Mouse (Mus musculus): ENCODE measurements around the gene Zbtb48. TPM values are rescaled to one million over a fixed set of nuclear protein-coding genes. Genes with fewer than 3 reads are reported as not detected.

The Zbtb48 gene
- polyA plus RNA-seq, 1 experiment from 2014 or later: 15.8 TPM

DNA sequence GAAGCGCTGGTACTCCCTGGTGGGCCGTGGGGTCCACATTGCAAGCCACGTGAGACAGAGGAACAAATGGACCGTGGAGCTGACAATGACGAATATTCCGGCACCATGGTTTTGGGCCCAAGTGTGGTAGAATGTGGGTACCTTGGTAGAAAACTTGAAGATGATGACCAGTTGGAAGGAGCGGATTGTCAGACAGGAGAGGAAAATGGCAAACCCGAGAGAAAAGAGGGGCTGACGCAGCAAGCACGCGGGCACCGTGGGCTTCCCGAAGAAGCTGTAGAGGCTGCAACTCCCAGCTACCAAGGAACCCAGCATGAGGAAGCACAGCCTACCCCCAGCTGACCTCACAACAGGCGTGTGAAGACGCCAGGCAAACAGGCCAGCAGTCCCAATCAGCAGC lies 985 bp upstream of the Zbtb48 start:
- 0 out of 2 replicates have a peak, but pooled peaks cover 4% of the 10 kb centered on the region for H3K27me3 ChIP-seq (ENCODE audit: control insufficient read depth, insufficient read depth, low read length)
- H3K4me1 ChIP-seq (ENCODE audit: control insufficient read depth in 2 of 2, insufficient read depth in 2 of 2, low read length in 2 of 2): peaks cover 20 to 31% of the 10 kb centered on the region in 2 experiments
- H3K4me2 ChIP-seq (ENCODE audit: low read length): peak overlapping the region; percentile 92
- no peak for ATAC-seq (ENCODE audit: insufficient number of reproducible peaks, insufficient read depth, low FRiP score, low read depth)
- WGBS: 54% methylated on average over 15 of the region's 15 CpGs
- H3K4me3 ChIP-seq (ENCODE audit: control insufficient read depth in 1 of 2, insufficient read depth in 1 of 2, low read depth in 1 of 2, low read length in 2 of 2): peak overlapping the region in 1 of 2 experiments; percentile 68; a peak in 1 of 4 replicates
- H3K9me3 ChIP-seq (ENCODE audit: control insufficient read depth, low read length): no peaks in the 10 kb centered on the region
- H3K9ac ChIP-seq (ENCODE audit: low read length): no peak overlapping the region; the same call in 1 of the 2 replicates
- H3K36me3 ChIP-seq (ENCODE audit: control insufficient read depth, insufficient read depth, low read length): peaks cover 20% of the 10 kb centered on the region
- no peak overlapping the region for H3K27ac ChIP-seq (replicated peaks in 1 of 2; ENCODE audit: control insufficient read depth in 1 of 2, insufficient read depth in 1 of 2, low read depth in 2 of 2, low read length in 2 of 2)

DNA sequence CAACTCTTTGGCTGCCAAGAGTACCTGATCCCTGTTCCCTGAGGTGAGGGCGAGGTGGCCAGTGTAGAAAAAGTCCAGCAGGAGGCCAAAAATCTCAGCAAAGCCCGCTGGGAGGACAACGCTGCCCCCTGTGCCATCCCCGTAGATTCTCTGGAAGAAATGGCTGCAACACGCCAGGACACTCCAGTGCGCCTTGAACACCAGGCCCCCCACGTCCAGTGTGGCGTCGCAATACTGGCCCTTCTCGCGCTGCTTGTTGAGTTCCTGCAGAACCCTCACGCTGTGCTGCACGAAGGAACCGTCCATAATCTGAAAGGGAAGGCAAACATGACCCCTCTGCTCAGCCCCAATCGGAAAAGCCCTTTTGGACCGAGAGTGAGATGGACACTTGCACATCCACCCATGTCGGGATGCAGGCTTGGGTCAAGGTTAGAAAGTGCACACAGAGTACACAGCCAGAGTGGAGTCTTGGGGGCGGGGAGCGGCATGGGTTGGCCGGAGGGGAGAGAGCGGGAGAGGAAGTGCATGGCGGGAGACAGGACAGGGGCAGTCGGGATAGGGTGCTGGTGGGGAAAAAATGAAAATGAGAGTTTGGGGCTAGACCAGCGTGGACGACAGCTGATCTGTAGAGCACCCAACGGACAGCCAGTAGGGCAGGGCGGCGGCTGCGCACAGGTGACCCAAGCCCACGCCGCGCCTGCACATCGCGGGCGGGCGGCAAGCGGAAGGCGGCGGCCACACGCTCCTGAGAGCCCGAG lies 541 bp downstream of the Zbtb48 start:
- peaks cover 20 to 31% of the 10 kb centered on the region in 2 experiments for H3K4me1 ChIP-seq (ENCODE audit: control insufficient read depth in 2 of 2, insufficient read depth in 2 of 2, low read length in 2 of 2)
- peak overlapping the region; percentile 65 to 68 for H3K4me3 ChIP-seq (ENCODE audit: control insufficient read depth in 1 of 2, insufficient read depth in 1 of 2, low read depth in 1 of 2, low read length in 2 of 2)

DNA sequence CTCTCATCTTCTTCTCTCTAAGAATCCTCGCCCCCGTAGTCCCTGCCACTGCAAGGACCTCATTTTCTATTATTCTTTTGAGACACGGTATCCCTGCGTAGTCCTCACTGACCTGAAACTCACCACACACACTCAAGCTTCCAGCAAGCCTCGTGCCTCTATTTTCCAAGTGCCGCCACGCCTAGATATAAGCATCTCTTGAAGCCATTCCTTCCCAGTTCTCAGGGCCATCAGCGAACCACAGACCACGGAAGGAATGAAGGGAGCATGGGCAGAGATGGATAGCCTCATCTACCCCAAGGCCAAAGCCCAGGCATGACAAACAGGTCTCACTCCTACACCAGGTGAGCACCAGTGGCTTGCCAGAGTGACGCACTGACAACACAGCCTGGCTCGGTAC lies 2.9 kb downstream of the Zbtb48 start:
- Histone ChIP-seq H3K4me2 (ENCODE audit: low read length) (no peak overlapping the region), H3K4me3 (ENCODE audit: control insufficient read depth in 1 of 2, insufficient read depth in 1 of 2, low read depth in 1 of 2, low read length in 2 of 2) (no peak overlapping the region), H3K27ac (replicated peaks in 1 of 2; ENCODE audit: control insufficient read depth in 1 of 2, insufficient read depth in 1 of 2, low read depth in 2 of 2, low read length in 2 of 2) (no peak overlapping the region), H3K9ac (ENCODE audit: low read length) (no peak overlapping the region), H3K36me3 (ENCODE audit: control insufficient read depth, insufficient read depth, low read length) (peaks cover 57% of the 10 kb centered on the region), H3K9me3 (ENCODE audit: control insufficient read depth, low read length) (no peaks in the 10 kb centered on the region), H3K4me1 (ENCODE audit: control insufficient read depth in 2 of 2, insufficient read depth in 2 of 2, low read length in 2 of 2) (peaks cover 20 to 31% of the 10 kb centered on the region in 2 experiments), H3K27me3 (ENCODE audit: control insufficient read depth, insufficient read depth, low read length) (no peaks in the 10 kb centered on the region)
- ATAC-seq (ENCODE audit: insufficient number of reproducible peaks, insufficient read depth, low FRiP score, low read depth): no peak
- WGBS: 88% methylated on average over 11 of the region's 11 CpGs

More for the DNA sequence above, 541 bp downstream of the Zbtb48 start:
- Histone ChIP-seq H3K36me3 (ENCODE audit: control insufficient read depth, insufficient read depth, low read length) (peaks cover 33% of the 10 kb centered on the region), H3K27me3 (ENCODE audit: control insufficient read depth, insufficient read depth, low read length) (0 out of 2 replicates have a peak, but pooled peaks cover 4% of the 10 kb centered on the region), H3K4me2 (ENCODE audit: low read length) (peak overlapping the region; percentile 92), H3K27ac (replicated peaks in 1 of 2; ENCODE audit: control insufficient read depth in 1 of 2, insufficient read depth in 1 of 2, low read depth in 2 of 2, low read length in 2 of 2) (peak overlapping the region; percentile 20 to 71; a peak in 3 of 4 replicates), H3K9ac (ENCODE audit: low read length) (peak overlapping the region; percentile 83), H3K9me3 (ENCODE audit: control insufficient read depth, low read length) (no peaks in the 10 kb centered on the region)
- WGBS: 3% methylated on average over 41 of the region's 41 CpGs
- peak; percentile 44 for ATAC-seq (ENCODE audit: insufficient number of reproducible peaks, insufficient read depth, low FRiP score, low read depth)

DNA sequence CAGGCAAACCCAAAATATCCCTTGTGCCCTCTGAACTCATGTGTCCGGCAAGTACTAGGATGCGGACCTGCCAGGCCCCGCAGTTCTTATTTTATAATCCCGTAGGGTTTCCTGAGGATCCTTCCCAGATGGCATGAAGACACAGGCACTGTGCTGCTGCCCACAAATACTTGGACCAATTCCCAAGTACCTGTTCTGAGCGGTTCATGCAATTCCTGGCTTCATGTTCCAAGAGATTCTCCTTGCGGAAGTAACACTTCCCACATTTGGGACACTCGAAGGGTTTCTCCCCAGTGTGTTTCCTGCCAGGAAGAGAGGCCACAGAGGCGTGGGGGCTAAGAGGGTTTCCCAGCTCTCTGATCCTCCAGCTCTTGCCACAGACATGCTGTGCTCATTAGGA lies 5.0 kb downstream of the Zbtb48 start:
- Histone ChIP-seq H3K9ac (ENCODE audit: low read length) (no peak overlapping the region), H3K4me2 (ENCODE audit: low read length) (no peak overlapping the region), H3K4me3 (ENCODE audit: control insufficient read depth in 1 of 2, insufficient read depth in 1 of 2, low read depth in 1 of 2, low read length in 2 of 2) (no peak overlapping the region), H3K4me1 (ENCODE audit: control insufficient read depth in 2 of 2, insufficient read depth in 2 of 2, low read length in 2 of 2) (peaks cover 14 to 21% of the 10 kb centered on the region in 2 experiments), H3K27me3 (ENCODE audit: control insufficient read depth, insufficient read depth, low read length) (no peaks in the 10 kb centered on the region), H3K9me3 (ENCODE audit: control insufficient read depth, low read length) (no peaks in the 10 kb centered on the region), H3K27ac (replicated peaks in 1 of 2; ENCODE audit: control insufficient read depth in 1 of 2, insufficient read depth in 1 of 2, low read depth in 2 of 2, low read length in 2 of 2) (no peak overlapping the region), H3K36me3 (ENCODE audit: control insufficient read depth, insufficient read depth, low read length) (peaks cover 76% of the 10 kb centered on the region)
- ATAC-seq (ENCODE audit: insufficient number of reproducible peaks, insufficient read depth, low FRiP score, low read depth): no peak
- 88% methylated on average over 8 of the region's 8 CpGs for WGBS

DNA sequence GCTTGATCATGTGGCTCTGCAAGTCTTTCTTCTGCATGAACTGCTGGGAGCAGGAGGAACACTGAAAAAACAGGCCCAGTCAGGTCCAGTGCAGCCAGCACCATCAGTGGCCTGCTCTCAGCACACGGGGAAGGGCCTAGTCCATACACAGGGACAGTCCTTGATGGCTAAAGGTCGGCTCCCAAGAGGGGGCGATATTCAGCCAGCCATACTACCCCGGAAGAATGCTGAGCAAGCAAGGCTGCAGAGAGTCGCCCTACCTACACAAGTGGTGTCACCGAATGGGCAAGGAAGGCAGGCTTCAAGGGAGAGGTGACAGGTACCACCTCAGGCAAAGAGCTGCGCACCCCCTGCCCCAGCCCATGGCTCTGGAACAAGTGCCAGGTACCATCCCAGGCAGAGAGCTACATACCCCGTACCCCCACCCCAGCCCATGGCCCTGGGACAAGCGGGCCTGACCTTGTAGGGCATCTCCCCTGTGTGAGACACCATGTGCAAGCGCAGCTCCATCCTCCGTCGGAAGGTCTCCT lies 5.8 kb downstream of the Zbtb48 start:
- Histone ChIP-seq H3K27me3 (ENCODE audit: control insufficient read depth, insufficient read depth, low read length) (no peaks in the 10 kb centered on the region), H3K9ac (ENCODE audit: low read length) (no peak overlapping the region), H3K4me3 (ENCODE audit: control insufficient read depth in 1 of 2, insufficient read depth in 1 of 2, low read depth in 1 of 2, low read length in 2 of 2) (no peak overlapping the region), H3K4me2 (ENCODE audit: low read length) (no peak overlapping the region), H3K27ac (replicated peaks in 1 of 2; ENCODE audit: control insufficient read depth in 1 of 2, insufficient read depth in 1 of 2, low read depth in 2 of 2, low read length in 2 of 2) (no peak overlapping the region), H3K4me1 (ENCODE audit: control insufficient read depth in 2 of 2, insufficient read depth in 2 of 2, low read length in 2 of 2) (peaks cover 13 to 17% of the 10 kb centered on the region in 2 experiments), H3K9me3 (ENCODE audit: control insufficient read depth, low read length) (no peaks in the 10 kb centered on the region), H3K36me3 (ENCODE audit: control insufficient read depth, insufficient read depth, low read length) (peaks cover 85% of the 10 kb centered on the region)
- 74% methylated on average over 12 of the region's 12 CpGs for WGBS
- no peak for ATAC-seq (ENCODE audit: insufficient number of reproducible peaks, insufficient read depth, low FRiP score, low read depth)

DNA sequence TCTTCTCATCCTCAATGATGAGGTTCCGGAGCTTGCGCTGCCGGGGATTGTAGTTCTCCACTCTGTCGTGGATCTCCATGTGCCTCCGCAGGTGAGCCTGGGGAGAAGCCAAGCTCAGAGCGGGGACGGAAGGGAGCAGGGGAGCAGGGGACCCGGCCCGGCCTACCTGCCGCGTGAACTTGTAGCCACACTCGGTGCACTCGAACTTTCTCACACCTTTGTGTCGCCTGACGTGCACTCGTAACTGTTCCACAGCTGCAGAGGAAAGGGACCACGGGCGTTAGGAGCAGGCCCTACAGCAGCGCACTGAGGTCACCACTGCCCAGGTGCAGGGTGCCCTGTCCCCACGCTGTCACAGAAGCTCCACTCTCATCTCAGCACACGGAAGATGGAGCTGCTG lies 7.4 kb downstream of the Zbtb48 start:
- Histone ChIP-seq H3K9ac (ENCODE audit: low read length) (no peak overlapping the region), H3K36me3 (ENCODE audit: control insufficient read depth, insufficient read depth, low read length) (peaks cover 97% of the 10 kb centered on the region), H3K4me2 (ENCODE audit: low read length) (no peak overlapping the region), H3K4me1 (ENCODE audit: control insufficient read depth in 2 of 2, insufficient read depth in 2 of 2, low read length in 2 of 2) (peaks cover 0 to under 1% of the 10 kb centered on the region in 2 experiments; a peak in 2 of 4 replicates), H3K9me3 (ENCODE audit: control insufficient read depth, low read length) (no peaks in the 10 kb centered on the region), H3K4me3 (ENCODE audit: control insufficient read depth in 1 of 2, insufficient read depth in 1 of 2, low read depth in 1 of 2, low read length in 2 of 2) (no peak overlapping the region), H3K27me3 (ENCODE audit: control insufficient read depth, insufficient read depth, low read length) (no peaks in the 10 kb centered on the region), H3K27ac (replicated peaks in 1 of 2; ENCODE audit: control insufficient read depth in 1 of 2, insufficient read depth in 1 of 2, low read depth in 2 of 2, low read length in 2 of 2) (no peak overlapping the region)
- WGBS: 90% methylated on average over 21 of the region's 21 CpGs
- no peak for ATAC-seq (ENCODE audit: insufficient number of reproducible peaks, insufficient read depth, low FRiP score, low read depth)

DNA sequence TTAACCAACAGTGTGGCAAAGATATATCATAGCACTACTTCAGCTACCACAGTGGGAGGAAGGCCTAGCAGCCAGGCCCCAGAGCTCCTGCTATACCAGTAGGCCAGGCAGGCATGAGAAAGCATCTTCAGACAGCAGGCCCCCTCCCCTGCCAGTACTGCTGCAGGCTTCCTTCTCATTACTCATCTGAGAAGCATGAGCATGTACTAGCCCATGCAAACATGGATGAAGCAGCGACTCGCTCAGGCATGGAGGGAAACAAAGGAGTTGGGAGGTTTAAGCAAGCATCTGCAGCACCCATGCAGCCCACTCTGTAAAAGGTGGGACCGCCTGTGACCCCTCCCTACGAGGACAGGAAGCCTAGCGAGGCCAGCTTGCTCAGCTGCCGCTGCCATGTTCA lies 8.4 kb downstream of the Zbtb48 start:
- H3K9ac ChIP-seq (ENCODE audit: low read length): no peak overlapping the region
- H3K36me3 ChIP-seq (ENCODE audit: control insufficient read depth, insufficient read depth, low read length): peaks cover 97% of the 10 kb centered on the region
- H3K4me2 ChIP-seq (ENCODE audit: low read length): no peak overlapping the region
- no peak overlapping the region for H3K4me3 ChIP-seq (ENCODE audit: control insufficient read depth in 1 of 2, insufficient read depth in 1 of 2, low read depth in 1 of 2, low read length in 2 of 2)
- H3K9me3 ChIP-seq (ENCODE audit: control insufficient read depth, low read length): no peaks in the 10 kb centered on the region
- no peak overlapping the region for H3K27ac ChIP-seq (replicated peaks in 1 of 2; ENCODE audit: control insufficient read depth in 1 of 2, insufficient read depth in 1 of 2, low read depth in 2 of 2, low read length in 2 of 2)
- 73% methylated on average over 6 of the region's 6 CpGs for WGBS
- no peak for ATAC-seq (ENCODE audit: insufficient number of reproducible peaks, insufficient read depth, low FRiP score, low read depth)
- H3K4me1 ChIP-seq (ENCODE audit: control insufficient read depth in 2 of 2, insufficient read depth in 2 of 2, low read length in 2 of 2): peaks cover 0 to 4% of the 10 kb centered on the region in 2 experiments; a peak in 2 of 4 replicates
- H3K27me3 ChIP-seq (ENCODE audit: control insufficient read depth, insufficient read depth, low read length): no peaks in the 10 kb centered on the region
